Mouse (Mus musculus): ENCODE data around the gene Ooep. TPM values are rescaled to one million over a fixed set of nuclear protein-coding genes. Genes with fewer than 3 reads are reported as not detected.
"Not testable (repeated sequence)": the region's sequence is repeated elsewhere in the genome, so short reads cannot be mapped to it uniquely, and the experiment has no call there.

Gene Ooep
- polyA plus RNA-seq, 1 experiment from 2014 or later: 0.74 TPM

GRCm38 (mm10) chr9:78372827-78373504 is 5.6 kb downstream of the Ooep start:
- Histone ChIP-seq H3K4me3 (ENCODE audit: low read depth, low read length) (no peak overlapping the region), H3K4me2 (replicated peaks; ENCODE audit: low read depth, low read length) (no peak overlapping the region), H3K9ac (replicated peaks; ENCODE audit: low read depth, low read length) (no peak overlapping the region), H3K27ac (ENCODE audit: low read length) (no peak overlapping the region), H3K36me3 (ENCODE audit: control insufficient read depth, insufficient read depth, low read length) (no peaks in the 10 kb centered on the region), H3K27me3 (ENCODE audit: control insufficient read depth, insufficient read depth, low read length) (no peaks in the 10 kb centered on the region), H3K4me1 (ENCODE audit: control insufficient read depth, insufficient read depth, low read length) (peaks cover 3% of the 10 kb centered on the region; the same call in 1 of the 2 replicates), H3K9me3 (ENCODE audit: control insufficient read depth, low read depth, low read length) (no peaks in the 10 kb centered on the region)
- no peak for ATAC-seq (ENCODE audit: insufficient number of reproducible peaks, insufficient read depth, low FRiP score, low read depth)
- WGBS: 78% methylated on average over 10 of the region's 10 CpGs

- Histone ChIP-seq H3K4me1 (ENCODE audit: control insufficient read depth, insufficient read depth, low read length) (no peaks in the 10 kb centered on the region), H3K4me2 (replicated peaks; ENCODE audit: low read depth, low read length) (no peak overlapping the region), H3K36me3 (ENCODE audit: control insufficient read depth, insufficient read depth, low read length) (no peaks in the 10 kb centered on the region), H3K4me3 (ENCODE audit: low read depth, low read length) (no peak overlapping the region), H3K27ac (ENCODE audit: low read length) (no peak overlapping the region), H3K27me3 (ENCODE audit: control insufficient read depth, insufficient read depth, low read length) (no peaks in the 10 kb centered on the region), H3K9me3 (ENCODE audit: control insufficient read depth, low read depth, low read length) (no peaks in the 10 kb centered on the region), H3K9ac (replicated peaks; ENCODE audit: low read depth, low read length) (no peak overlapping the region)
- WGBS: 90% methylated on average over 3 of the region's 3 CpGs
- ATAC-seq (ENCODE audit: insufficient number of reproducible peaks, insufficient read depth, low FRiP score, low read depth): no peak
Observed at GRCm38 (mm10) chr9:78371441-78371840, 7.1 kb downstream of the Ooep start.

DNA sequence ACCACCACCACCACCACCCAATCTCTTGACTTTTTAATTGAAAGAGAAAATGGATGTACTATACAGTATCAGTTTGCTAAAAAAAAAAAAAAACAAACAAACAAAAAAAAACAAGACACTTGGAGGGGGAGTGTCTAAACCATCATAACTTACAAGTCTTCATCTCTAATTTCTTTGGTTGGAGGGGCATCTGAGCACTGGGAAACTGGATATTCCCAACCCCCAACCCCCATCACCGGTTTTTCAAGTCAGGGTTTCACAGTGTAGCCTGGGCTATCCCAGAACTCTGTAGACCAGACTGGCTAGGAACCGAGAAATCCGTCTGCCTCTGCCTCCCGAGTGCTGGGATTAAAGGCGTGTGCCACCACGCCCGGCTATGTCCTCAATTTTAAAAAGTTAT is 8.7 kb downstream of the Ooep start:
- Histone ChIP-seq H3K4me2 (replicated peaks; ENCODE audit: low read depth, low read length) (no peak overlapping the region), H3K27me3 (ENCODE audit: control insufficient read depth, insufficient read depth, low read length) (no peaks in the 10 kb centered on the region), H3K9ac (replicated peaks; ENCODE audit: low read depth, low read length) (no peak overlapping the region), H3K4me1 (ENCODE audit: control insufficient read depth, insufficient read depth, low read length) (no peaks in the 10 kb centered on the region), H3K27ac (ENCODE audit: low read length) (no peak overlapping the region), H3K4me3 (ENCODE audit: low read depth, low read length) (no peak overlapping the region), H3K9me3 (ENCODE audit: control insufficient read depth, low read depth, low read length) (no peaks in the 10 kb centered on the region), H3K36me3 (ENCODE audit: control insufficient read depth, insufficient read depth, low read length) (no peaks in the 10 kb centered on the region)
- no peak for ATAC-seq (ENCODE audit: insufficient number of reproducible peaks, insufficient read depth, low FRiP score, low read depth)
- WGBS: 93% methylated on average over 7 of the region's 7 CpGs

GRCm38 (mm10) chr9:78369349-78369748 is 9.2 kb downstream of the Ooep start:
- no peaks in the 10 kb centered on the region for H3K36me3 ChIP-seq (ENCODE audit: control insufficient read depth, insufficient read depth, low read length)
- 93% methylated on average over 2 of the region's 2 CpGs for WGBS
- no peaks in the 10 kb centered on the region for H3K27me3 ChIP-seq (ENCODE audit: control insufficient read depth, insufficient read depth, low read length)
- no peak overlapping the region for H3K27ac ChIP-seq (ENCODE audit: low read length)
- no peak overlapping the region for H3K4me2 ChIP-seq (replicated peaks; ENCODE audit: low read depth, low read length)
- H3K4me3 ChIP-seq (ENCODE audit: low read depth, low read length): no peak overlapping the region
- H3K9ac ChIP-seq (replicated peaks; ENCODE audit: low read depth, low read length): no peak overlapping the region
- H3K9me3 ChIP-seq (ENCODE audit: control insufficient read depth, low read depth, low read length): no peaks in the 10 kb centered on the region
- H3K4me1 ChIP-seq (ENCODE audit: control insufficient read depth, insufficient read depth, low read length): no peaks in the 10 kb centered on the region
- no peak for ATAC-seq (ENCODE audit: insufficient number of reproducible peaks, insufficient read depth, low FRiP score, low read depth)

DNA sequence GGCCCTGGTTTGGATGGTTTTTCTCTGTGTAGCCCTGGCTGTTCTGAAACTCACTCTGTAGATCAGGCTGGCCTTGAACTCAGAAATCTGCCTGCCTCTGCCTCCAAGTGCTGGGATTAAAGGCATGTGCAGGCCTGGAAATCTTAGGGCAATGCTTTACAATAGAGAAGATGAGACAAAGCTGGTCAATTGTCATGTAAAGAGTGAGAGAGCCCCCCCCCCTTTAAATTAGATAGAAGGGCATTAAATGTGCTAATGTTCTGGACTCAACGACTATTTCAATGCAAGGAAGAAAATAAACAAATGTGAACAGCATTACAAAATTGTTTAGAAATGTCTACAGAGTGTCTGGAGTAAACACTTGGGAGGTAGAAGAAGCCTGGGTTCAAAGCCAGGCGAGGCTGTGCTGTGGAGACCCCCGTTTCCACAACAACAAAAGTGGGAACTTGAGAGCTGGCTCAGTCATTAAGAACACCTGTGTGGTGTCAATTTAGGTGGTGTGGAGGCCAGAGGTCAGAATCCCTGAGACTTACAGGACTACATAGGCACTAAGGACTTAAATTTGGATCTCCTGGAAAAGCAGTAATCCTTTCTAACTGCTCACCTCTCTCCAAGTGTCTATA is 9.7 kb downstream of the Ooep start:
- Histone ChIP-seq H3K4me2 (replicated peaks; ENCODE audit: low read depth, low read length) (no peak overlapping the region), H3K27ac (ENCODE audit: low read length) (no peak overlapping the region), H3K4me3 (ENCODE audit: low read depth, low read length) (no peak overlapping the region), H3K9ac (replicated peaks; ENCODE audit: low read depth, low read length) (no peak overlapping the region), H3K36me3 (ENCODE audit: control insufficient read depth, insufficient read depth, low read length) (no peaks in the 10 kb centered on the region), H3K4me1 (ENCODE audit: control insufficient read depth, insufficient read depth, low read length) (no peaks in the 10 kb centered on the region), H3K27me3 (ENCODE audit: control insufficient read depth, insufficient read depth, low read length) (no peaks in the 10 kb centered on the region), H3K9me3 (ENCODE audit: control insufficient read depth, low read depth, low read length) (no peaks in the 10 kb centered on the region)
- ATAC-seq (ENCODE audit: insufficient number of reproducible peaks, insufficient read depth, low FRiP score, low read depth): no peak
- WGBS: 71% methylated on average over 3 of the region's 3 CpGs

DNA sequence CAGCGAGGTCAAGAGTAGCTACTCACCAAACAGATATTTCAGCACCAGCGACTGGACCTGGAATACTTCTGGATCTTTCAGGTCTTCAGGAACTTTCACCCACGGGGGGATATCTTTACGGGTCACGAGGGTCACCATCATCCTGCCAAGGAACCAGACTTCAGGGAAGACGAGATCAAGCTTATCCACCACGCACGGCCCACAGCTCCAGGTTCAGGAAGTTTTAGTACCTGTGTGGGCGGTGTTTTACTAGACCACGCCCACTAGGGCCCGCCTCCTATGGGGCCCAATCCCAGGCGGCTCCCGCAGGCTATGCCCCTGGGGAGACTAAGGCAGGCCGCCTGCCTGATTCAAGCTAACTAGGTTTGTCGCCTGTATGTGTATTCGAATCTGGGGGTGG is 10.6 kb downstream of the Ooep start, which contains the start of gene Dppa5a:
Dppa5a (minus strand) TSS at position 219 of the 400 bp plus-strand sequence.
- H3K4me3 ChIP-seq (ENCODE audit: low read depth, low read length); ATAC-seq (ENCODE audit: insufficient number of reproducible peaks, insufficient read depth, low FRiP score, low read depth); H3K27ac ChIP-seq (ENCODE audit: low read length); H3K4me2 ChIP-seq (replicated peaks; ENCODE audit: low read depth, low read length); H3K4me1 ChIP-seq (ENCODE audit: control insufficient read depth, insufficient read depth, low read length); H3K9ac ChIP-seq (replicated peaks; ENCODE audit: low read depth, low read length); H3K36me3 ChIP-seq (ENCODE audit: control insufficient read depth, insufficient read depth, low read length); H3K9me3 ChIP-seq (ENCODE audit: control insufficient read depth, low read depth, low read length); H3K27me3 ChIP-seq (ENCODE audit: control insufficient read depth, insufficient read depth, low read length): not testable (repeated sequence)
- 88% methylated on average over 16 of the region's 16 CpGs for WGBS

- Histone ChIP-seq H3K9ac (replicated peaks; ENCODE audit: low read depth, low read length) (no peak overlapping the region), H3K4me2 (replicated peaks; ENCODE audit: low read depth, low read length) (no peak overlapping the region), H3K9me3 (ENCODE audit: control insufficient read depth, low read depth, low read length) (no peaks in the 10 kb centered on the region), H3K27me3 (ENCODE audit: control insufficient read depth, insufficient read depth, low read length) (no peaks in the 10 kb centered on the region), H3K27ac (ENCODE audit: low read length) (no peak overlapping the region), H3K36me3 (ENCODE audit: control insufficient read depth, insufficient read depth, low read length) (no peaks in the 10 kb centered on the region), H3K4me3 (ENCODE audit: low read depth, low read length) (no peak overlapping the region), H3K4me1 (ENCODE audit: control insufficient read depth, insufficient read depth, low read length) (no peaks in the 10 kb centered on the region)
- WGBS: 69% methylated on average over 13 of the region's 13 CpGs
- ATAC-seq (ENCODE audit: insufficient number of reproducible peaks, insufficient read depth, low FRiP score, low read depth): no peak
Observed at GRCm38 (mm10) chr9:78365850-78366544, 12.5 kb downstream of the Ooep start.

GRCm38 (mm10) chr9:78364701-78365100 is 13.8 kb downstream of the Ooep start:
- H3K4me3 ChIP-seq (ENCODE audit: low read depth, low read length): no peak overlapping the region
- 93% methylated on average over 6 of the region's 6 CpGs for WGBS
- no peaks in the 10 kb centered on the region for H3K9me3 ChIP-seq (ENCODE audit: control insufficient read depth, low read depth, low read length)
- no peaks in the 10 kb centered on the region for H3K4me1 ChIP-seq (ENCODE audit: control insufficient read depth, insufficient read depth, low read length)
- no peak for ATAC-seq (ENCODE audit: insufficient number of reproducible peaks, insufficient read depth, low FRiP score, low read depth)
- H3K27me3 ChIP-seq (ENCODE audit: control insufficient read depth, insufficient read depth, low read length): no peaks in the 10 kb centered on the region
- H3K27ac ChIP-seq (ENCODE audit: low read length): no peak overlapping the region
- H3K4me2 ChIP-seq (replicated peaks; ENCODE audit: low read depth, low read length): no peak overlapping the region
- no peak overlapping the region for H3K9ac ChIP-seq (replicated peaks; ENCODE audit: low read depth, low read length)
- H3K36me3 ChIP-seq (ENCODE audit: control insufficient read depth, insufficient read depth, low read length): no peaks in the 10 kb centered on the region
